Mouse (Mus musculus): Measurements from ENCODE around the gene Tmem39a.

The Tmem39a gene

GRCm38 (mm10) chr16:38591506-38591905 is 33.0 kb downstream of the Tmem39a start:
- no peak for DNase-seq (ENCODE audit: low read depth)

GRCm38 (mm10) chr16:38592026-38592678 is 33.7 kb downstream of the Tmem39a start:
- no peak for DNase-seq (ENCODE audit: low read depth)

GRCm38 (mm10) chr16:38592946-38593345 is 34.4 kb downstream of the Tmem39a start:
- DNase-seq (ENCODE audit: low read depth) = no peak

- no peak for DNase-seq (ENCODE audit: low read depth)
Measured at GRCm38 (mm10) chr16:38594435-38594834, 35.9 kb downstream of the Tmem39a start.

GRCm38 (mm10) chr16:38596099-38596498 is 37.6 kb downstream of the Tmem39a start:
- no peak for DNase-seq (ENCODE audit: low read depth)

GRCm38 (mm10) chr16:38596651-38597050 is 38.2 kb downstream of the Tmem39a start:
- DNase-seq (ENCODE audit: low read depth) = no peak

GRCm38 (mm10) chr16:38598986-38599680 is 40.6 kb downstream of the Tmem39a start:
- peak; percentile 30 for DNase-seq (ENCODE audit: low read depth)

GRCm38 (mm10) chr16:38602989-38603804 is 44.7 kb downstream of the Tmem39a start:
- no peak for DNase-seq (ENCODE audit: low read depth)

GRCm38 (mm10) chr16:38606509-38606908 is 48.0 kb downstream of the Tmem39a start:
- DNase-seq (ENCODE audit: low read depth) = no peak

GRCm38 (mm10) chr16:38608687-38609086 is 50.2 kb downstream of the Tmem39a start:
- no peak for DNase-seq (ENCODE audit: low read depth)

GRCm38 (mm10) chr16:38609092-38609491 is 50.6 kb downstream of the Tmem39a start:
- DNase-seq (ENCODE audit: low read depth) = no peak

GRCm38 (mm10) chr16:38612646-38613045 is 54.1 kb downstream of the Tmem39a start:
- DNase-seq (ENCODE audit: low read depth) = no peak

- DNase-seq (ENCODE audit: low read depth) = no peak
Measured at GRCm38 (mm10) chr16:38613646-38614045, 55.1 kb downstream of the Tmem39a start.

- no peak for DNase-seq (ENCODE audit: low read depth)
Measured at GRCm38 (mm10) chr16:38617977-38618376, 59.5 kb downstream of the Tmem39a start.

- peak; percentile 40 for DNase-seq (ENCODE audit: low read depth)
Measured at GRCm38 (mm10) chr16:38619054-38619453, 60.6 kb downstream of the Tmem39a start.

GRCm38 (mm10) chr16:38620696-38621450 is 62.4 kb downstream of the Tmem39a start:
- no peak for DNase-seq (ENCODE audit: low read depth)

- no peak for DNase-seq (ENCODE audit: low read depth)
Measured at GRCm38 (mm10) chr16:38622283-38622682, 63.8 kb downstream of the Tmem39a start.

GRCm38 (mm10) chr16:38624303-38624702 is 65.8 kb downstream of the Tmem39a start:
- DNase-seq (ENCODE audit: low read depth) = no peak

- no peak for DNase-seq (ENCODE audit: low read depth)
Measured at GRCm38 (mm10) chr16:38625411-38625810, 66.9 kb downstream of the Tmem39a start.

- no peak for DNase-seq (ENCODE audit: low read depth)
Measured at GRCm38 (mm10) chr16:38625811-38626369, 67.4 kb downstream of the Tmem39a start.

- DNase-seq (ENCODE audit: low read depth) = no peak
Measured at GRCm38 (mm10) chr16:38632147-38632546, 73.6 kb downstream of the Tmem39a start.
